Mouse (Mus musculus) spleen, adult 2 months (tissue): Measurements from ENCODE around the gene Cacna1i.

Experiments used
- CTCF ChIP-seq: fragments of 200-500 bp; IDR thresholded peaks from 2 replicates; pipeline ENCODE4 v1.5.1; 2011; ENCODE audit warnings: mild to moderate bottlenecking, inconsistent platforms; ENCODE audit not compliant: insufficient read depth, insufficient read length, insufficient replicate concordance; ENCODE audit errors: extremely low read depth
- POLR2A ChIP-seq: fragments of 200-500 bp; IDR thresholded peaks from 2 replicates; pipeline ENCODE4 v1.6.1; 2011; ENCODE audit warnings: low read depth, low read length, inconsistent platforms

DNA sequence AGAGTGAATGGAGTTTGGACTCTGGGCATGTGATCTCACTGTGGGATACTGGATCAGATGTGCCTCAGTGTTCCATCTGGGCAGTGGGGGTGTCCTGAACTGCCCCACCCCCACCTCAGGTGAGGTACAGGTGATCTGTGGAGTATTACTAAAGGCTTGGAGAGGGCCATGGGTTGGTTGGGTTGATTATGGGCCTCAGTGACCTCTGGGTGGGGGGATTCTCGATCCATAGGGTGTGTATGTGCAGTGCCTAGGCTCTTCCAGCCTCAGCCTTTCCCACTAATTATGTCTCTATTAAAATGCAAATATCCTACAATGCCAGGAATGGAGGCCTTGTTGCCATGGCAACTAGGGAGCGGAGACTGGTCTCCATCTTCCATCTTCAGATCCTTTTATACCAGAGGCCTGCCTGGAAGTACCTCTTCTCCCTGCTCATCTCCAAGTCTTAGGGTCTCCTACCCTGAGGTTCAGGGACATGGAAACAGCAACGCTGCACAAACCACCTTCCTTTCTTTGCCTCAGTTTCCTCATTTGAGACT, 15.1 kb upstream of the Cacna1i start:
- TF ChIP-seq CTCF = no peak
- no peak for TF ChIP-seq POLR2A
